Mouse (Mus musculus) Patski (cell line): ENCODE results near the gene Cryl1. TPM values are rescaled to one million over a fixed set of nuclear protein-coding genes. Genes with fewer than 3 reads are reported as not detected.

Experiments
- ATAC-seq: fragments of 100-300 bp; one replicate; pipeline ENCODE4 v1.8.0; 2021
- CTCF ChIA-PET: fragments of 350-600 bp; sonication (Branson Sonifier 250); formaldehyde crosslinking; loops from one replicate; lab custom pipeline; 2022; ENCODE audit warnings: inconsistent platforms; lab: Charles Lee
- POLR2A ChIA-PET: fragments of 350-600 bp; sonication (Branson Sonifier 250); formaldehyde crosslinking; loops from one replicate; lab custom pipeline; 2022; ENCODE audit warnings: antibody characterized with exemption, inconsistent platforms; lab: Charles Lee
- DNase-seq: peaks from one replicate; pipeline ENCODE4 v3.0.0-alpha.2; 2011; ENCODE audit warnings: low read depth, low spot score
- H3K27me3 ChIP-seq: fragments of 371-371 bp; one replicate; pipeline ENCODE4 v1.5.1; 2021
- CTCF ChIP-seq: fragments of 100-300 bp; IDR thresholded peaks from one replicate; pipeline ENCODE4 v1.5.1; 2021
- in situ Hi-C: fragments of 300-500 bp; cut with MboI; formaldehyde crosslinking; loops from 3 replicates; pipeline ENCODE4 v1.11.1; 2018; ENCODE audit warnings: low pct_unique_long_range_greater_than_20kb, mixed read lengths
- polyA plus RNA-seq: library from polyadenylated mRNA; unstranded; gene quantifications from one replicate; pipeline ENCODE4 v1.2.3, GENCODE M21; 2021

Gene Cryl1
- polyA plus RNA-seq, 1 experiment from 2014 or later, result 5.9 TPM

DNA sequence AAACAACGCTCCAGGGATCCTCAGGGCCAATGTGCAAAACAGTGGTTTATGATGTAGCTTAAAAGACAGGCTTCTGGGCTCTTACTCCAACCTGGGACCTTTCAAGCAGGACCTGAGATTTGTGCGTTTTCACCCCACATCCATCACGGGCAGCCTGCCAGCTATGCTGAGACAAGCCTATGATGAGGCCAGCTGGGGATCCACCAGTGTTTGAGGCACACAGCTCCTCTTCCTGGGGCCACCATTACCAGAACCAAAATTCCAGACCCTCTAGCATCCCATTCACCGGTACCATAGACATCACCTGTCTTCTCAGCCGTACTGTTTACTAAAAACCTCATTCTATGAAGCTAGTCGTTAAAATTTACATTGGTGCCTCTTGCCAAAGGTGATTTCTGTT lies 151.8 kb downstream of the Cryl1 start:
- ATAC-seq (no peak), DNase-seq (no peak)
- ChIA-PET CTCF (no interaction called here), POLR2A (no interaction called here)
- no peak for TF ChIP-seq CTCF
- peaks cover 8% of the 10 kb centered on the region for H3K27me3 ChIP-seq
- in situ Hi-C loops, result no loop called here

DNA sequence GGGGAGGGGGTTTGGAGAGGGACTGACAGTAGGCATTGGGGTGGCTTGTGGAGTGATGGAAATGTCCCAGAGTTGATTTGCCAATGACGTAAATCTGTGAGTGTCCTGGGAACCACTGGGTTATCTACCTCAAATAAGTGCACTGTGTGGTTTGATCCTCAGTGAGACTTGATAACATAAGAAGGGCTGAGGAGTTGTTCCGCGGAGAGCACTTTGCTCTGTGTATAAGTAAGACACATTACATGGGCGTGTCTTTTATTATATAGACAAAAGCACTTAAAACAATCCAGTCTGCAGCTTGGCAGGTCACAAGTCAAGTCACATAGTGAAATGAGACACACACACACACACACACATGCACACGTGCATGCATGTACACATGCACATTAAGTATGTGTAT lies 155.4 kb downstream of the Cryl1 start:
- DNase-seq (no peak), ATAC-seq (no peak)
- TF ChIP-seq CTCF, result no peak
- H3K27me3 ChIP-seq, result peaks cover 5% of the 10 kb centered on the region
- POLR2A ChIA-PET, result no interaction called here
- CTCF ChIA-PET, result no interaction called here
- in situ Hi-C loops, result no loop called here

DNA sequence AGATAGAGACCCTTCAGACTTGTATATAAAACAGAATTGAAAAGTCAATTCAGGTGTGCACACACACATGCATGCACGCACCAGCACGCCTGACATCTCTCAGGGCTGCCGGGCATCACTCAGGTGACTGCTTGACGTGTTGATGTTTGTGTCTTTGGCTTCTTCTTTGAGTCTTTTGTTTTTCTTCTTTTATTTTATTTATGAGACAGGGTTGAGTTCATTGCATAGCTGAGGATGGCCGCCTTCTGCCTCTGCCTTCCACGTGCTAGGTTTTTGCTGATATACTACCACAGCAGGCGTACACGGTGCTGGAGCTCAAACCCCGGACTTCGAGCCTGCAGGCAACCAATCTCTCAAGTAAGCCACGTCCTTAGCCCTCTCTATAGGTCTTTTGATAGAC lies 163.1 kb downstream of the Cryl1 start:
- peaks cover 13% of the 10 kb centered on the region for H3K27me3 ChIP-seq
- no peak for DNase-seq
- no peak for TF ChIP-seq CTCF
- in situ Hi-C loops, result no loop called here
- POLR2A ChIA-PET, result no interaction called here
- ATAC-seq, result no peak
- CTCF ChIA-PET, result no interaction called here

DNA sequence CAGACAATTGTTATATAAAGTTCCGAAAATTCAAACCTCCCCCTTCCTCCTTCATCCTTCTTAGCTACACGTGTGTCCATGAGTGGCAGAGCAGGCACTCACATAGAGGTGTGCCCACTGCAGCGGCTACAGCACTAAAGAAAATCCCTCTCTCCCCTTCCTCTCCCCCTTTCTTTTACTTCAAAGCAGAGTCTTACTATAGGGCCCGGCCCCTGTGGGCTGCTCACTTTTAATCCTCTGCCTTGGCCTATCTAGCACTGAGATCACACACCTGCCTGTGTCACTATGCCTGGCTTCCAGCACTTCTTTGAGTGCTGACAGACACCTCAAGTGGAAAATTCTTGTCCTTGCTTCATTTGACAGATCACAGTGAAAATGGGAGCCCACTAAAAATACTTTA lies 163.6 kb downstream of the Cryl1 start:
- POLR2A ChIA-PET, result no interaction called here
- DNase-seq (no peak), ATAC-seq (no peak)
- no peak for TF ChIP-seq CTCF
- peaks cover 13% of the 10 kb centered on the region for H3K27me3 ChIP-seq
- in situ Hi-C loops, result no loop called here
- CTCF ChIA-PET, result no interaction called here

DNA sequence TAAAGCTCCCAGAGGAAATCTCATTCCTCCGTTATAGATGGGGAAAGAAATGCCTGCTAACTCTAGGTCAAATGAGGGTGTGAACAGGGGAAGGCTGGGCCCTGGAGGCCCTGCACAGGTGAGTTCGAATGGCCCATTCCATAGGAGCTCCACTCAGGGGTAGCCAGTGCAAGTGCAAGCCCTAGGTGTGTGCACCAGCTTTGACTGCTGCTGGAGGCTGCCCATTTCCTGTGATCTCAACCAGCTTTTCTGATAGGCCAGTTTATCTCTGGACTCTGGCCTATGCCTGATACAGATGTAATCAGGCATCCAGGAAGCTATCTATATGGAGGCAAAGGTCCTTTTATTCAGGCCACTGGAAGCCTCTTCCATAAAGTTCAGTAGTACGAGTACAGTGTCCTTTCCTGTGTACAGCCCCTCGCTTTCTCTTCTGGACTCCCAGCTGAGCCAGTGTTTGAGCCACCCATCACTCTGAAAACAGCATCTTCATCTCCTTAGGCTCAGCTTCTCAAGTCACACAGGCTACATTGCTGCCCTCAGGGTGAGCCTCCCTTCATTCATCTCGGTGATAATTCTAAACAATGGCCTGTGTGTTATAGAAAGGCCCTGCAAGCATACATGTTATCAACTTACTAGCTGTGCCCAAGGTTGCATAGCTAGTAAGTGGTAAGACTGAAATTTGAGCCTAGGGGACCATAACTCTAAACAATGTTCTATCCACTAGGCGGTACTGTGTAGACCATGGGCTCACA lies 167.9 kb downstream of the Cryl1 start:
- in situ Hi-C loops, result no loop called here
- DNase-seq (no peak), ATAC-seq (no peak)
- ChIA-PET CTCF (interaction anchor here (1.1 to 1.2 kb wide), 2 partner anchors 7 to 21 kb away, joined by 3 read pairs; no protein-coding TSS in a partner anchor), POLR2A (no interaction called here)
- H3K27me3 ChIP-seq, result peaks cover 13% of the 10 kb centered on the region
- no peak for TF ChIP-seq CTCF

Other genes with a start within 250 kb of the Cryl1 start
- 21.4 TPM for gene Ift88, start 25.5 kb upstream of the Cryl1 start, polyA plus RNA-seq
- 1.1 TPM for gene Il17d, start 126.2 kb upstream of the Cryl1 start, polyA plus RNA-seq
- 28.1 TPM for gene Eef1akmt1, start 173.1 kb upstream of the Cryl1 start, polyA plus RNA-seq